Mouse (Mus musculus): ENCODE measurements at regions not wholly inside any gene's neighbourhood (a gene's known extent, or its start where the extent isn't known, plus 50 kb on each side); places are given as distances from the start of the nearest gene placed in this dataset.

GRCm38 (mm10) chr15:56856057-56856456, 621.4 kb downstream of the Slc22a22 start:
- TF ChIP-seq CTCF (IDR thresholded peaks at IDR 0.05; ENCODE audit: borderline replicate concordance, insufficient read depth, low read length) (0 out of 2 replicates have a peak, but pooled peaks have one; percentile 10), POLR2A (IDR thresholded peaks at IDR 0.05; ENCODE audit: low read depth, low read length) (no peak)

Measured in embryonic fibroblast, embryonic 13.5 days (primary cell).